Mouse (Mus musculus): Measurements from ENCODE around the gene Mcee.

DNA sequence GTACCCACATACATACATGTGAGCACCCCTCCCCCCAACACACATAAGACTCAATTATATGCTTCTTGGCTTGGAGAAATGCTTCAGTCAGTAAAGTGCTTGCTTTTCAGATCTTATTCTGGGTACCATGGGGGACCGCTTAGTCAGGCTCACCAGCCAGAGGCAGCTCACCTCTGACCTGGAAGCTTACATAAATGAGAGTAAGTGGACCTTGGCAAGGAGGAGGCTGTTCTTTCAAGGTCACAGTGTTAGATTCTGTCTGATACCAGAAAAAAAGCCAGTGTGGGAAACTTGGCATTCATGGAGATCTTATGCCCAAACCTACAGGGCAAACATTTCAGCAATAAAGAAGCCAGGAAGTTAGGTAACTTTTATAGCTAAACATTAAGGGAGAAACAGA is 44.6 kb upstream of the Mcee start:
- no peak for TF ChIP-seq CTCF (IDR thresholded peaks at IDR 0.05; ENCODE audit: extremely low read depth, insufficient read depth, low read length)
- TF ChIP-seq POLR2A (IDR thresholded peaks at IDR 0.05; ENCODE audit: extremely low read depth, insufficient read depth, low read length) = no peak

Data from cortical plate, adult 2 months (tissue).